Mouse (Mus musculus) thymus, adult 2 months (tissue): ENCODE measurements around the gene Tma7.

Experiments
- CTCF ChIP-seq: fragments of 200-500 bp; IDR thresholded peaks from 2 replicates; pipeline ENCODE4 v1.5.1; 2012; ENCODE audit warnings: mild to moderate bottlenecking, control low read depth, low read length, moderate library complexity, borderline replicate concordance; ENCODE audit not compliant: control insufficient read depth, poor library complexity, insufficient read depth; ENCODE audit errors: extremely low read depth
- POLR2A ChIP-seq: fragments of 200-500 bp; IDR thresholded peaks from 2 replicates; pipeline ENCODE4 v1.6.1; 2012; ENCODE audit warnings: mild to moderate bottlenecking, low read length, control low read depth, moderate library complexity; ENCODE audit not compliant: control insufficient read depth, poor library complexity, insufficient read depth; ENCODE audit errors: extremely low read depth

DNA sequence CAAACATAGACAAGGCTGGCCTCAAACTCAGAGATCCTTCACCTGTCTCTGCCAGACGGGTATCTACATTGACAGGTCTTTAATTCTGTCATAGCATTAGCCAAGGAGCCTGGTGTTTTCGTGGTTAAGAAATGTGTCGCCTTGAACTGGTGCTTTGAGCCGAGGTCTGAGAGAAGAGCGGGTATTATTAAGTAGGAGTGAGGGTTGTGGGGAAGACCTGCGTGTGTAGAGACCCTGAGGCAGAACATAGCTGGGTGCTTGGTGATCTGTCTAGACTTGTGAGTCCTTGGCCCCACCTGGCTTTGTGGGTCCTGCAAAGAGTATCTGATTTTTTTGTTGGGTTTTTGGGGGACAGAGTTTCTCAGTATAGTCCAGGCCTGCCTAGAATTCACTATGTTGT, 28.5 kb downstream of the Tma7 start:
- TF ChIP-seq POLR2A (no peak), CTCF (no peak)
